Mouse (Mus musculus) cortical plate, adult 2 months (tissue): ENCODE measurements at regions not wholly inside any gene's neighbourhood (a gene's known extent, or its start where the extent isn't known, plus 50 kb on each side); places are given as distances from the start of the nearest gene placed in this dataset.

ENCODE experiments used
- H3K27ac ChIP-seq: fragments of 200-500 bp; 2 replicates; pipeline ENCODE4 v1.5.1; 2012; ENCODE audit warnings: low read length, control low read depth, inconsistent platforms; ENCODE audit not compliant: insufficient read depth
- H3K4me1 ChIP-seq: fragments of 200-500 bp; 2 replicates; pipeline ENCODE4 v1.6.1; 2011; ENCODE audit warnings: low read length; ENCODE audit not compliant: control insufficient read depth, insufficient read depth
- H3K4me3 ChIP-seq: fragments of 200-500 bp; 2 replicates; pipeline ENCODE4 v1.5.1; 2011; ENCODE audit warnings: mild to moderate bottlenecking, low read length, control low read depth; ENCODE audit not compliant: insufficient read depth
- CTCF ChIP-seq: fragments of 200-500 bp; IDR thresholded peaks from 2 replicates; pipeline ENCODE4 v1.5.1; 2011; ENCODE audit warnings: mild to moderate bottlenecking, control low read depth, low read length; ENCODE audit not compliant: insufficient read depth; ENCODE audit errors: extremely low read depth
- POLR2A ChIP-seq: fragments of 200-500 bp; IDR thresholded peaks from 2 replicates; pipeline ENCODE4 v1.6.1; 2011; ENCODE audit warnings: mild to moderate bottlenecking, low read length, control low read depth; ENCODE audit not compliant: insufficient read depth; ENCODE audit errors: extremely low read depth

DNA sequence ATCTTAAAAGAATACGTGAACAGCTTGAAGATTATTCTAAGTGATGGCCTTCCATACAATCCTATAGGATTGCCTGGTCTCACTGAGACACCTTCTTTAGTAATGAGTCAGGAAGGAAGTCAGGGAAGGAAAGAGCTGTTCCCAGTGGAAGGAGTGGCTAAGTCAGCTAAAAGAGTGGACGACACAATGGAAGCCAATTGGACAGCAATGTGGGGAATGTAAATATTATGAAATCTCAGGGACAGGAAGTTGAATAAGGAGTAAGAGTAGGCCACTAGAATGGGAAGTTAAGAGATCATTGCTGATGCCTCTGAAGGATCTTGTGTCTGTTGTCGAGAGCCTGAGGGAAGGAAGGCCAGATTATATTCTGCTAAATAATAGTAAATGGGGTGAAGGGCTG lies 258.9 kb downstream of the Btg1 start:
- TF ChIP-seq POLR2A (no peak), CTCF (no peak)
- Histone ChIP-seq H3K4me1 (no peaks in the 10 kb centered on the region), H3K4me3 (no peak overlapping the region), H3K27ac (no peak overlapping the region)

DNA sequence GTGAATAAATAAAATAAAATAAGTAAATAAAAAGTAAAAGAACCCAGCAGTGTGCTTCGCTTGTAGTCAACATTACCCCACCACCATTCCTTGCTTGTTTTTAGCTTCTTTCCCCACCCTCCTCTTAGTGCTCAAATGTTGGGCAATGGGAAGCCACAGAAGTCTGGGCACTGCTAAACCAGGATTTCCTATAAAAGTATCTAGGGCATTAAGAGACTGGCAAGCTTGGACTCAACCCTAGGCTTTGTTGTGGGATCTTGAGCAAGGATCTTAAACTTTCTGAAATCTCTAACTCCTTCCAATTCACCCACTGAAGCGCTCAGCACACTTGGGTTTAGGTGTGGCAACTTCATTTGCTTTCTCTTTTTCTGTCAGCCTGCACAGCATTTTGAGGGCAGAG lies 262.6 kb downstream of the Btg1 start:
- TF ChIP-seq CTCF = no peak

DNA sequence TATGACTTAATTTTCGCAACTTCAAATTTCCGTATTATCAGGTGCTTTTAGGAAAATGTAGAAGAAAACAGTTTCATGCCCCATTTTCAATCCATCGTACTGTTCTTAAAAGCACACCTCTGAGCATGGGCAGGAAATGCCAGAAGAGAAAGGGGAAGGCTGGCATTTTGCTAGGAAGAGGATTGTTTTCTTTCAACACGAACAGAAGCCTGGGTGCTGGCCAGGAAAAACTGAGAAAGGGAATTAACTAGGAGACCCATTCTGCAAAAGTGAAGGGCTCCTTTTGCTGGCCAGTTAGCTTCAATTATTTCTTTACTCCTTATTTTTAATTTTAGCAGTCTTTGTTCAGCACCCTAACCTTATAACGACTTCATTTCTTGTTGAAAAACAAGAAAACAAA lies 264.0 kb downstream of the Btg1 start:
- Histone ChIP-seq H3K4me1 (no peaks in the 10 kb centered on the region), H3K4me3 (no peak overlapping the region), H3K27ac (no peak overlapping the region)
- no peak for TF ChIP-seq CTCF
- no peak for TF ChIP-seq POLR2A

More for the DNA sequence above, 262.6 kb downstream of the Btg1 start:
- H3K4me3 ChIP-seq = no peak overlapping the region
- H3K27ac ChIP-seq = no peak overlapping the region
- H3K4me1 ChIP-seq = no peaks in the 10 kb centered on the region

DNA sequence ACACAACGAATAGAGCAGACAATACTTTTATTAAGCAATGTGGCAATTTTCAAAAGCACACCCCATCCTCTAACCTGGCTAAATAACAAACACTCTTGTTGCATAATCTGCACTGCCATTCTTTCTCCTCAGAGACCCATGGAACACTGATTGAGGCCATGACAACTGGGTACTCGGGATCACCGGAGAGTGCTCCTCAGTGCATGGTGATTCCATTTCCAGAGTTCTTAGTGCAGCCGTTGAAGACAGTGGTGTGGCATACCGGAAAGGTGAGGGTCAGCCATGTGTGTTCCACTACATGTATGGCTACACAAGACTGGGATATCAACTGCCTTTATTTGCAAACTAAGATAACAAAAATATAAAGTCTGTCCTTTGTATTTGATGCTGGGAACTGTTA lies 264.4 kb downstream of the Btg1 start:
- Histone ChIP-seq H3K4me3 (no peak overlapping the region), H3K27ac (no peak overlapping the region), H3K4me1 (no peaks in the 10 kb centered on the region)
- no peak for TF ChIP-seq POLR2A
- TF ChIP-seq CTCF = no peak

DNA sequence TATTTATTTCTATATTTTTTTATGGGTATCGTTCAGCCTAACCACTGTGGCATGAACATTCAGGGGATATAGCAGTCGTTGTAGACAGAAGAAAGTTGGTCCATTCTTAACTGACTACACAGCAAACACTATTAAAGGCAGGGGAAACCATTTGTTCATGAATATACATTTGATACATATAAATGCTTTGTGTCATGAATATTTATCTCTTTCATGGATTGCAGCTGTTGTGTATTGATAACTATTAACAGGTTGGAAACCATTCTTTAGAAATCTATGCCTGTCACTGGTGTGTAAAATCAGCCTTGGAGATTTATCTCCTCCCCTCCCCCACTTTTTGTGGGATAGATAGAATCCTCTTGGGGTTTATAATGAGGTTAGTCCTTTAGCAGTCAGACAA lies 264.9 kb downstream of the Btg1 start:
- Histone ChIP-seq H3K27ac (no peak overlapping the region), H3K4me3 (no peak overlapping the region), H3K4me1 (no peaks in the 10 kb centered on the region)
- TF ChIP-seq POLR2A = no peak
- TF ChIP-seq CTCF = no peak

DNA sequence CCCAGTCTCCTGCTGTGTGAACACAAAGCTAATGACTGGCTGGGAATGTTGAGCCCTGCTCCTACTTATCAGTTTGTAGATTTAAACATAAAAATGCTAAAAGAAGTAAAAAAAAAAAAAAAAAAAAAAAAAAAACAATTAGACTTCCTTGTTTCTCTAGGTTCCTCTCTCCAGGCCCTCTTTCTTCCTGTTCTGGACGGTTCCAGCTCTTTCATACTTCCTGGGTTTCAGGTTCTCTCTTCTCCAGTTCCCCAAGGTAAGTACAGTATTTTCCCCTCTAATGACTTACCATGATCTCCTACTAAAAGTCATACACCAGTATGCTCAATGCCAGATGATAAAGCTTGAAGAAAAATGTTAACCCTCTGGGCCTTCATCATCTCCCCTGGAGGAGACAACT lies 284.3 kb downstream of the Btg1 start:
- Histone ChIP-seq H3K4me3 (no peak overlapping the region), H3K27ac (no peak overlapping the region), H3K4me1 (no peaks in the 10 kb centered on the region)
- TF ChIP-seq CTCF (no peak), POLR2A (no peak)

DNA sequence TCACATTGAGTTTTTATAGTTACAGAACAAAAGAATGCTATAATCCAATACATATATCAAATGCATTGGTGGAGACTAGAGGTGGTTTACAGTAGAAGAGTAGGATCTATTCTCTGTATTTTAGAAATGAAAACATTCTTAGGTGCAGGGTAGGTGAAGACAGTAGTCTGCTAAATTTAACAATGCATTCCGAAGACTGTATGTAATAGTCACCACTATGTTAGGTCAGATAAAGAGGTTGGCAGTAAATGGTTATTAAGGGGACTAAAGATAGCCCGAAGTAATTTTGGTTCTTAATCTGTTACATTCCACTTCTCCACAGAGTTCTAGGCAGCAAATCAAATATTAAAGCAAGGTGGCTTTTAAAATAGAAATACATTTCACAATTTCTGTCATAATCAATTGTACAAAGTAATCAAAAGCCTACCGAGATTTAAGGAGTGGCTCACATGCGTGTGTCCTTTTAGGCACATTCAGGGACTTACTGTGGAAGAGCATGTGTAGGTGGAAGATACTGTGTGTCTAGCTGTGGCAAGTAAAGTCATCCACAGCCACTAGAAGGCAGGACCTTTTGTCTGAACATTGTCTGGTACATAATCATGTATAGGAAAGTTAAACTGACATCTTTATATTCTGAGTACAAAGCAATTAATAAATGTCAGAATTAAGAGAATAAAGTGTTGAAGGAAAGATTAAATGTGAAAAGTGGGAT lies 288.4 kb downstream of the Btg1 start:
- H3K4me3 ChIP-seq = no peak overlapping the region
- no peak overlapping the region for H3K27ac ChIP-seq
- TF ChIP-seq POLR2A (no peak), CTCF (no peak)
- H3K4me1 ChIP-seq = no peaks in the 10 kb centered on the region

DNA sequence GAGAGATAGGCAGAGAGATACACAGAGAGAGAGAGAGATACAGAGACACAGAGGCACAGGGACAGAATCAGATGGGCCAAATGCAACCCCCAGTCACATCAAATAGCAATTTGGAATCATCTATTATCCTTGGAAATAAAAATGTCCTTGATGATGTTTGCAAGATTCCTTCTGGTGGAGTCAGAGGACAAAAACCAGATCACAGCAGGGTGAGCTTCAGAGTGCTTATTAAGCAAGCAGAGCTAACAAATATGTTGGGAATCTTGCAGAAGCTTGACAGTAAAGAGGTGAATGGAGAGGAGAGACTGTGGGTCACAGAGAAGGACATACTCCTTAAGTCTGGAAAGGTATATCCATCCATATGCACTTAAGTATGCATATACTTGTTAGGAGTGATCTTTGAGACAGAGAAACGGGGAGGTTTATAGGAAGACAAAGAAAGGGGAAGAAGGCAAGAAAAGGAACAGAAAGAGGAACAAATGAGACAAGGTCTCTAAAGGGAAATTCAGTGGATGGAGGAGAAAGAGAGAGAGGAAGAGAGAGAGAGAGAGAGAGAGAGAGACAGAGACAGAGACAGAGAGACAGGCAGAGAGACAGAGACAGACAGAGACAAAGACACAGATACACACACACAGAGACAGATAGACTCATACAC lies 293.0 kb downstream of the Btg1 start:
- H3K4me1 ChIP-seq = no peaks in the 10 kb centered on the region
- H3K4me3 ChIP-seq = no peak overlapping the region
- no peak overlapping the region for H3K27ac ChIP-seq
- TF ChIP-seq CTCF = no peak
- TF ChIP-seq POLR2A = no peak

DNA sequence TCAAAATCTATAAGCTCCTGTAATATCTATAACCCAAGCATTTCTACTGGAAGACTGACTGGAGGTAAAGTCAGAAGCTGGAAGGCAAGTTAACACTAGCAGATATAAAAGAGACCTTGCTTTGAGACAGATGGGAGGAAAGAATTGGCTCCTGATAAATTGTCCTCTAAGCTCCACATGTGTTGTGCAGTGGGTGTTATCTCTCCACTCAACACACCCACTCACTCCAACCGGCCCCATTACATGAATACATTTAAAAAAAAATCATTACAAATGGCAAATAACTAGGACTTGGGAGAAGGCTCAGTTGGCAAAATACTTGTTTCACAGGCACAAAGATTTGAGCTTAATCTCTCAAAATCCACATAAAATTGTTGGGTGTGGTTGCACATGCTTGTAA lies 304.4 kb downstream of the Btg1 start:
- H3K27ac ChIP-seq = no peak overlapping the region

DNA sequence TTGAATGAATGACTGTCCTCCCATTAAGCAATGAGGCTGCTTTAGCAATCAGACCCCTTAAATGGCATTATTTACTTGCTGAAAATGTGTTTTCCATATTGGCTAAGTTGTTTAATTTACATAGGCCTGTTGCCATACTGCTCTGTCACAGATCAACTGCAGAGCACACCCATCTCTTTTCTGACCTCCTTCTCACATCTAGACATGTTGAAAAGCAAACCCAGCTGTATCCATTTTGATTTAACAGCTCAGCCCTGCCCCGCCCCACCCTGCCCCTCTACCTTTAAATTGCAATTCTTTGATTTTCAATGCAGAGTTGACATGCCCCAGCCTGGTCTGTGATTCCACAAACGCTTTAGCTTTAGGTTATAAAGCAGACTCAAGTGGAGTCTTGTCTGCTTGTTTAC lies 307.5 kb downstream of the Btg1 start:
- no peaks in the 10 kb centered on the region for H3K4me1 ChIP-seq
- no peak overlapping the region for H3K27ac ChIP-seq
- H3K4me3 ChIP-seq = no peak overlapping the region
- no peak for TF ChIP-seq CTCF
- no peak for TF ChIP-seq POLR2A

More for the DNA sequence above, 304.4 kb downstream of the Btg1 start:
- no peaks in the 10 kb centered on the region for H3K4me1 ChIP-seq
- H3K4me3 ChIP-seq = no peak overlapping the region
- TF ChIP-seq POLR2A (no peak), CTCF (no peak)

DNA sequence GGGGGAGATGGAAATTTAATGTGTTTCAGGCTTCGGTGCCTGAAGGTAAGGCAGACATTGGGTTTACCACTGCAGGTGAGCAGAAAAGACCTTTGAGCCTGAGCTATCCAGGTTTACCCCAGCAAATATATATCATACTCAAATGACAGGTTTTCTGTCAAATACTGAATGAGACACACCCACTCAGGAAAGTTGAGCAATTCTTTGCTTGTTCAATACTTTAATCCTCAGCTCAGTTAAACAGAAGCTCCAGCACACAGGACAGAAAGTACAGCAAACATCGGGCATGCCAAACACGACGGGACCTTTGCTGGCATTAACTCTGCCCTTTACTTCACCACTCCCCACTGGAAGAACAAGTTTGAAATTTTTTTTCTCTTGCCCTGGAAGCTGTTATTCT lies 307.9 kb downstream of the Btg1 start:
- no peaks in the 10 kb centered on the region for H3K4me1 ChIP-seq
- H3K4me3 ChIP-seq = no peak overlapping the region
- TF ChIP-seq POLR2A (no peak), CTCF (no peak)
- no peak overlapping the region for H3K27ac ChIP-seq
